Mouse (Mus musculus): Measurements from ENCODE around the gene Tfrc.
A peak's percentile ranks its signal among the peaks of the same experiment; 100 is the strongest.

Tfrc gene

DNA sequence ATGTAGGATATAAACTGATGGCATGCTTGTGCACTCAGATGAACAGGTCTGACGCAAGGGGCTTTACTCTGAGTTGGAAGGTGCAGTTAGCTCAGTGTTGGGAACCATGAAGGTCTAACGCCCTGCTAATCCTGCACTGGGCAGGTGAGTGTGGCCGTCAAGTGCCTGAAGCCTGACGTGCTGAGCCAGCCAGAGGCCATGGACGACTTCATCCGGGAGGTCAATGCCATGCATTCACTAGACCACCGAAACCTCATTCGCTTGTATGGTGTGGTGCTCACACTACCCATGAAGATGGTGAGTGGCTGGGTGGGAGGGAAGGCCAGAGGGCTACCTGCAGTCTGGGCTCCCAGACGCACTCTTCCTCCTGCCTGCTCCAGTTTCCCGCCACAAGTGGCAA is 60.5 kb downstream of the Tfrc start:
- no peak for ATAC-seq (ENCODE audit: low TSS enrichment)

DNA sequence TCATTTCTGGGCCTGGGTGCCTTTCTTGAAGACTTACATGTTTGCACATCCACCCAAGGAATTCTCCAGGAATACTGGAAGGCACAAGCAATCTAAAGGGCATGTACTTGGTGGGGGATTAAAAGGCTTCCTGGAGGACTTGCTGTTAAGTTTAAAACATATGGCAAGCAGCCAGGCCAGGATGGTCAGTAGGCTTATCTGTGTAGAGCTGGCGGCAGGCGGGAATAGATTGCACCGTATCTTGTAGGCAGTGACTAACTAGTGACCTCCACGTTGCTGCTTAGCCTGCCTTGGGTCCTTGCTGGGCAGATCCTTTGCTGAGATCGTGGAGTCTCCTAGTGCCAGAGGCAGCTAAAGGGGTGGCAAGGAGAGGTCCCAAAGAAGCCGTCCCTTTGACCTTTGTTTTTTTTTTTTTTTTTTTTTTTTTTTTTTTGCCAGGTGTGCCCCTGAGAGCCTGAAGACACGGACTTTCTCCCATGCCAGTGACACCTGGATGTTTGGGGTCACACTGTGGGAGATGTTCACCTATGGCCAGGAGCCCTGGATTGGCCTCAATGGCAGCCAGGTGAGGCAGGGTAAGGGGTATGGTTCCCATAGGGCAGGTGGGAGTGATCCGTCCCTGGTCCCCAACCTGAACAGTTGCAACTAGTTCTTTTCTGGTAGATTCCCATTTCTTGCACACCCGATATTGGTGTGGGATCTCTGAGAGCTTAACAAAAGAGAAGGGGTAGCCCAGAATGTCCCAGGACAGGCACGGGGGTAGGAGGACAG is 61.8 kb downstream of the Tfrc start:
- no peak for ATAC-seq (ENCODE audit: low TSS enrichment)

DNA sequence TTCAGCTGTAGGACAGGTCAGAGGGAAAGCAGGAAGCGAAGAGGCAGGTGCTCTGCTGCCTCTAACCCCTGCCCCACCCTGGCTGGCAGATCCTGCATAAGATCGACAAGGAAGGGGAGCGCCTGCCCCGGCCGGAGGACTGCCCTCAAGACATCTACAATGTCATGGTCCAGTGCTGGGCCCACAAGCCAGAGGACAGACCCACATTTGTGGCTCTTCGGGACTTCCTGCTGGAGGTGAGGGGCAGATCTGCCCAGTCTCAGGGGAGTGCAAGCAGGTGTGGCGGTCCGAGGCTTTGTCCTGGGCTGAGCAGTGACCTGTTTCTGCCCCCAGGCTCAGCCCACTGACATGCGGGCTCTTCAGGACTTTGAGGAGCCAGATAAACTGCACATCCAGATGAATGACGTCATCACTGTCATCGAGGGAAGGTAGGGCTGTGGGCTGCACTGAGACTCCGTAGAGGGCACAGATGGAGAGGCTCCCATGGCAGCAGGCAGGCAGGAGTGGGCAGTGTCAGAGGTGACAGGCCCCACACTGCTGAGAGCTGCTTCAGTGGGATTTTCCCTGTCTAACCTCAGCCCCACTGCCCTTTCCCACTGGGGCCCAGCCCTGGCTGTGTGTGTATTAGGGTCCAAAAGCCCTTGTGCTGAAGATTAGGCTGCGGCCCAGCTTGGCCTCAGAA is 62.6 kb downstream of the Tfrc start:
- no peak for ATAC-seq (ENCODE audit: low TSS enrichment)

DNA sequence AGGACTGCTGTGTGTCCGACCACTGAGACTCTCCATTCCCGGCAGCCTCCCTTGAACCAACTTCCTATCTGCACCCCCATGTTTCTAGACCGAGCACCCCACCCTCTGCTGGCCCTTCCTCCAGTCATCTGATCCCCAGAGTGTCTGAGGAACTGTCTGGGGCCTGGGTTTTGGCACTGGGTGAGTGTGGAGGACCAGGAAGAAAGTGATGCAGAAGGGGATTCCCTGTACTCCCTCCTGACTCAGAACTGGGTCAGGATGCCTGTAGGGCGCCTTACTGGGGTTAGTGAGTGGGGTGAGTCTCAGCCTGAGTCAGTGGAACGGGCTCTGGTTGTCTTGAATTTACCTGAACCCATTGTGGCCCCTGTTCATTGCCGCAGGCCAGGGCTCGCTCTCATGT is 63.5 kb downstream of the Tfrc start:
- no peak for ATAC-seq (ENCODE audit: low TSS enrichment)

DNA sequence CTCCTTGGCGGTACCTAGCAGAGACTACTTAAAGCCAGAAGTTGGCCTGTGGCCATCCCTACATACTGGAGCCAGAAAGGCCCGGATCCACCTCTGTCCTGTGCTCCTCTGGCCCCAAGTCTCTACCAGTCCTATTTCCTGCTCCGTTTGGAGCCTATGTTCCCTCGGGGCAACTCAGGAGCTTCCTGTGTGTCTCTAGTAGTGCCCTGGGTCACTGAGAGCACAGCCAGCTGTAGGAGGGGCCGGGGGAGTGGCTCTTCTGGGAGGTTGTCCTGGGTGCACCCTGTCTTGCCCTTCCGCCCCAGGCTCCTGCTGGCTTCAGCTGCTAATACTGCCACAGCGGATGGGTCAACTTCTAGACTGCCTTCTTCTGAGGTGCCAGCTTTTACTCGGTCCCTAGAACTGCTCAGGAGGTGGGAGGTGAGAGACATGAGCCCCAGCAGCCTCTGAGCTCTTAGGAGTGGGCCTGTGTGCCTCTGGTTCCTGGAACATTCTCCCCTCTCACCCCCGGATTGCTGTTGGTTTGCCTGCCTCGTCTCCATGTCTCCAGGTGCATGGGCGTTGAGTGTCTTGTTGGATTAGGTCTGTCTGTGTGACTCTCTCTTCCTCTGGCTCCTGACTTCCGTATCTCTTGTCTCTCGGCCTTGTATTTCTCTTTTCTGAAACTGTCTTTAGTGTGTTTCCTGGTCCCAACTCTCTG is 64.3 kb downstream of the Tfrc start:
- peak; percentile 56 for ATAC-seq (ENCODE audit: low TSS enrichment)

DNA sequence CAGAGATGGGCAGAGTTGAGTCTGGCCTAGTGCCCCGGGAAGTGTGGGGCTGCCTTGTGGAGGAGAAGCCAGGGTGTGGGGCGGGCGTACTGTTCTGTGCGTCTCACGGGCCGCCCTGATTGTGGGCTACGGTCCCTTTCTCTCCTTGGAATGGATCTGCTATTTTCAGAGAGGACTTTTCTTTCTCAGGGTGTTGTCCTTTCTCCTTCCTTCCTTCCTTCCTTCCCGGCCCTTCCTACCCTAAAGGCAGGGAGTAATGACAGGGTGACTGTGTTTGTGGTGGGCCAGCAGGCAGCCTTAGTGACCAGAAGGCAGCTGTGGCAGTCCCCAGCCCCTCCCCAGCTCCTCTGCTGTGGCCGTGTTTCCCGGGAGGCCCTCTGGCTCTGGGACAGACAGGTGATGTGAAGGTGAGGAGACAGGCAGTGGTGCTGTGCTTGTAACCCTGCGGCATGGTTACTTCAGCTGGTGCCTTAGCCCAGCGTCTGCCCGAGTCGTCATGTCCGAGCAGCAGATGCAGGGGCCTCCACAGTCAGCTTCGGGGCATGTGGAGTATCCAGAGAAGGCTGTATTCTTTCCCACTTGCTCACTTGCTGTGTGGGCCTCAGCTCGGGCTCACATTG is 65.5 kb downstream of the Tfrc start:
- ATAC-seq (ENCODE audit: low TSS enrichment): no peak

DNA sequence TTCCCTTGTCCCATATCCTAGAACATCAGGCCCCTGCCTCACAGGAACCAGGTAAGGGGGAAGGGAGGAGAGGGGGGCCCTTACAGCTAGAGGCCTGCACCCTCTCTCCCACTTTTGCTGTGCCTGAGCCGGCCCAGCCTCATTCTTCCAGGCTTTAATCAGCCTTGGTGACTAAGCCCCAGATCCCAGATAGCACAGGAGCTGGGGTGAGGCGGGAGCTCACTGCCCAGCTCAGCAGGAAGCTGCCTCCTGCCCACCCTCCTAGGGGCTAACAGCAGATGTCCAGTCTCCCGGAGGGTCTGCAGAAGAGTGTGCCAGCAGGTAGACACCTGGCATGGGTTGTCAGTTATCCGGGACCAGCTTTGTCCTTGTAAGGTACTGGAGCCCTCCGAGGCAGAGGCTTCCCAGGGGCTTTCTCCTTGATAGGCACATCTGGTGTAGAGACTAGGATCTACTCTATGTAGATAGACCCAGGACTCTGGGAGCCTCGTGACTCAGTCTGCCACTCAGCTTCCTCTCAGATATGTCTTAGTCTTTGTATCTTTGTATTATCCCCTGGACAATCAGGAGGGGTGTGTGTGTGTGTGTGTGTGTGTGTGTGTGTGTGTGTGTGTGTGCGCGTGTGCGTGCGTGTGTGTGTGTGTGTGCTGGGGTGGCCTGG is 68.5 kb downstream of the Tfrc start:
- ATAC-seq (ENCODE audit: low TSS enrichment): no peak

DNA sequence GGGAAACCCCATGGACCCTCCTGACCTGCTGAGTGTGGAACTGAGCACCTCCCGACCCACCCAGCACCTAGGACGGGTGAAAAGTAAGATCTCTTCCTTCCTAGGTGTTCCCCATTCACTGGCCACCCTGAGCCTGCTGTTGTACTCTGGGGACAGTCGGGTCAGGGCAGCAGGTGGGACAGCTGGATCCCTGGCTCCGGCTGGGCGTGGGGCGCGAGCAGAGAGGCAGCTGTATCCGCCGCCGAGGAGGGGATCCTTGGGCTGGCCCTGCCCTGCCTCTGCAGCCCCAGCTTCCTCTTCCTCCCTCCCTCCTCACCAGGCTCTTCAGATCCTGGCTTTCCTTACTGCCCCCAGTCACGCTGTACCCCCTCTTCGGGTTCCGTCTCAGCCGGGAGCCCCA is 69.2 kb downstream of the Tfrc start:
- no peak for ATAC-seq (ENCODE audit: low TSS enrichment)

DNA sequence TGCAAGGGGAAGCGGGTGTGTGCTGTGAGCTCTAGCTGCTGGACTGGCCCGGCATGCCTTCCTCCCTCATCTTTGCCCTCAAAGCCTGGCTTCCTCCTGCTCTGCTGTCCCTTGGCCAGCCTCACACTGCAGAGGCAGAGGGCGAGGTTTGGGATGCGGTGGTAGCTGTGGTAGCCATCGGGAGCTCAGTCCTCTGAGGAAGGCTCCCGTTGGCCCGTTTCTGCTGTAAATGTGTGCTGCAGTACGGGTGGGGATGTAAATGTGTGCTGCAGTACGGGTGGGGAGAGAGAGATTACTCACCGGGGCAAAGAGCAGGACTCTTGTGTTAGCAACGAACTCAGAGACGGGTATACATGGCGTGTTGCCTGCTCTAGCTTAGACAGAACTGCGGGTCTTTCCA is 70.1 kb downstream of the Tfrc start:
- ATAC-seq (ENCODE audit: low TSS enrichment): no peak

DNA sequence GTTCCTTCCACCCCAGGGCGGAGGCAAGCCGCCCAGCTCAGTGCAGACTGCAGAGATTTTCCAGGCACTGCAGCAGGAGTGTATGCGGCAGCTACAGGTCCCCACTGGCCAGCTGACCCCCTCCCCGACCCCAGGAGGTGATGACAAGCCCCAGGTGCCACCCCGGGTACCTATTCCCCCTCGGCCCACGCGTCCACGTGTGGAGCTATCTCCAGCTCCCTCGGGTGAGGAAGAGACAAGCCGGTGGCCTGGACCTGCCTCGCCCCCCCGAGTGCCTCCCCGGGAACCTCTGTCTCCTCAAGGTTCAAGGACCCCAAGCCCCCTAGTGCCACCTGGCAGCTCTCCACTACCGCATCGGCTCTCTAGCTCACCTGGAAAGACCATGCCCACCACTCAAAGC is 71.3 kb downstream of the Tfrc start:
- ATAC-seq (ENCODE audit: low TSS enrichment): no peak

DNA sequence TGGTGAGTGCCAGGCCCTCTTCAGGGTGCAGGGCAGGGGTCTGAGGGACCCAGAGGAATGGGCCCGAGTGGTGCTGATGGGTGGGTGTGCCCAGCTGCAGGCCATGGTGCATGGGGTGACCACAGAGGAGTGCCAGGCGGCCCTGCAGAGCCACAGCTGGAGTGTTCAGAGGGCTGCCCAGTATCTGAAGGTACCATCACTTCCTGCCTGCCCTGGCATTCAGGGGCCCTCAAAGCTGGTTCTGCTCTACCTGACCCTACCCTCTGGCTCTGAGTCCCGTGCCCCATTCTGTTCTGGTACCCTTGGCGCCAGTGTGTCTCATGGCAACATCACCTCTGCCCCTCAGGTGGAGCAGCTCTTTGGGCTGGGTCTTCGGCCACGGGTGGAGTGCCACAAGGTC is 72.1 kb downstream of the Tfrc start:
- ATAC-seq (ENCODE audit: low TSS enrichment): no peak

DNA sequence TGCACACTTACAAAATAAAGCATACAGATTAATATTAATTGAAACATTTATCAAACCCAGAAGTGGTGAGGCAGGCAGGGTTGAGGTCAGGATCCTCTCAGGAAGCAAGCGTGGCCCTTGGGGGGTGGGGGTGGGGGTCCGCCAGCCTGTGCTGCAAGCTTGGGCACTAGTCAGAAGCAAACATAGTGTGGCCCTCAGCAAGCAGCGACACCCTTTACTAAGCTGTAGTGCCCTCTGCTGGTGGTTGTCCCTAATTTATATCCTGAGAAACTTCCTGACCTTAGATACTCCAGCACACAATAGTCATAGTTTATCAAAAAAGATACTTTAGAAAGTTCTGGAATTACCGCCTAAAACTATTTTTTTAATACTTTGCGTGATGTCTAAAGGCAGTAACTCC is 73.5 kb downstream of the Tfrc start:
- peak; percentile 64 for ATAC-seq (ENCODE audit: low TSS enrichment)
